Mouse (Mus musculus) adrenal gland (tissue): ENCODE data around the gene Bspry.
"Not testable (repeated sequence)": the region's sequence is repeated elsewhere in the genome, so short reads cannot be mapped to it uniquely, and the experiment has no call there.

Source experiments
- intact Hi-C: fragments of 180-260 bp; cut with DNase I; formaldehyde crosslinking; loops from one replicate; pipeline ENCODE4 v1.15.1; 2025
- long read RNA-seq, 2 experiments: library from polyadenylated mRNA; unstranded; transcript quantifications; one replicate each; pipeline ENCODE4 v2.0.0; 2020; ENCODE audit warnings: borderline replicate concordance in 1 of 2; ENCODE audit not compliant: insufficient replicate concordance in 1 of 2

Gene Bspry
- long read RNA-seq, experiment 1, partial matches to known transcripts: 1 of 4 reads
- long read RNA-seq, experiment 1, other reads (novel, unspliced or antisense): 0 of 4 reads
- long read RNA-seq, experiment 2, transcript Bspry-202 (6 exons, 2,167 nt): major isoform, 22 of 31 reads
- long read RNA-seq, experiment 2, partial matches to known transcripts: 1 of 31 reads
- long read RNA-seq, experiment 2, other reads (novel, unspliced or antisense): 5 of 31 reads

GRCm38 (mm10) chr4:62479937-62480708 is at the start of gene Bspry:
Bspry (plus strand) TSS chr4:62480053.
- intact Hi-C loops: no loop called here

DNA sequence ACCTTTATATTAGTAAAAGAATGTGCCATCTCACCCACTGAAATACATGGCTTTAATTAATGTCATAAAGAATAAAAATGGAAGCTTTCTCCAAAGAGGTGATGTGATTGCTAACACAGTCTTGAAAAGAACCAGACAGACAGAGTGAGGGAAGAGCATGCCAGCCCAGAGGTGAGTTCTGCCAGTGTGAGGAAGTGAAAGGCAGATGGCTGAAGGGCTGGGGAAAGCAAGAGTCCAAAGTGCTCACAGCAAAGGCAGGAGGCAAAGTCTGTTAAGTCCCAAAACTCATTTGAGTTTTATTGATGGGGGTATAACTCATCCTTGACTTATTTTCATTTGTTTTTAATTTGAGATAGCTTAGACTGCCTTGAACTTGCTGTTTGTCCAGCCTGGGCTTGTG is 49.2 kb upstream of the Bspry start:
- intact Hi-C loops: no loop called here

DNA sequence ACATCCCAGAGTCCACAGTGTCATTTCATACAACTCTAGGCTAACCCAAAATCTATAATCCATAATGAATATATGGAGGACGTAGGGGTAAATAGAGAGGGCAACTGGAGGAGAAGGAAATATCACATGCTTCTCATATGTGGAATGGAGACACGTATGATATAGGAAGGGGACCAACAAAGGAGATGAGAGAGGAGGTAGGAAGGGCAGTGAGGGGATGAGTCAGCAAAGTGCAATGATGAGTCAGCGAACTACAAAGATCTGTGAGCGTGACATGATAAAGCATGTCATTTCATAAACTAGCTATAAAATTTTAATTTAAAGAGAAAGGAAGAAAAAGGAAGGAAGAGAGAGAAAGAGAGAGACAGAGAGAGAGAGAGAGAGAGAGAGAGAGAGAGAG is 48.3 kb upstream of the Bspry start:
- intact Hi-C loops: no loop called here

DNA sequence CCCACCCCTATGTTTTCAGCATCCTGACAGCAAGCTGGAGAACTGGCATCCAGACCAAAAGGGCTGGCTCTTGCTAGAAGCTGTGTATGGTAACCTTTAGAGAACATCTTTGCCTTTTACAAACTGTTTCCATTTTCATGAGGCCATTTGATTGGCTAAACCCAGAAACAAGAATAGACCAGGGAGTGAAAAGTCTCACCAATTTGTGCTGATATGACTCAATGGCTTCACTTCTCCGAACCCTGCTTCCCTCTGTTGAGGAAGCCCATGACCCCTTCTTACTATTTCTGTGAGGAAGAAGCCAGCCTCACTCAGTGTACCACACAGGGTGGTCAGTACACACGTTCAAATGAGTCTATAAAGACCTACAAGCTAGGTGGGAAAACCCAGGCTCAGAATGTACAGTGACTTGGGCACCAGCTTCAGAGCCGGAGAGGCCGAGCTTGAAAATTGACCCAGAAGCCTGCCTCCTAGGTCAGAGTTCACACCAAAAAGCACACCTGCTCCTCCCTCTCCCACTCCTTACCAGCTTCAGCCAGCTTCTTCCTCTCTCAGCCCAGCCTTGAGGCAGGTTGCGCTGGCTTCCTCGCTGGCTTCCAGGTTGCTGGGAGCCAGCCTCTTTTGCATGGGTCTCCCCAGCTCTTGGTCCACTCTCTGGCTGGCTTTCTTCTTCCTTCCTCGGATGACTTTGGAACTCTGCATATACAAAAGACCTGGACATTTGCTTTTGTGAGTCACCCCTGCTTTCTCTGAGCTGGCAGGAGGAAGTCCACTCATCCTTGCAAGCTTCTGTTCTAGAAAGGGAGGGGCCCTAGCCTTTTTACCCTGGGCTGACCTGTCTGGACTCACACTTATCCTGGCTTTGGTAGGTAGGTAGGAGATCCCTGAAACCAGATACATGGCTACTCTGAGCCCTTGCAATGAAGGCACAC is 45.6 kb upstream of the Bspry start:
- intact Hi-C loops: no loop called here

- intact Hi-C loops: no loop called here
These were observed 44.8 kb upstream of the Bspry start, which contains the start of gene Rnf183 for GRCm38 (mm10) chr4:62435081-62435480. Rnf183 (minus strand) TSS chr4:62435252.

DNA sequence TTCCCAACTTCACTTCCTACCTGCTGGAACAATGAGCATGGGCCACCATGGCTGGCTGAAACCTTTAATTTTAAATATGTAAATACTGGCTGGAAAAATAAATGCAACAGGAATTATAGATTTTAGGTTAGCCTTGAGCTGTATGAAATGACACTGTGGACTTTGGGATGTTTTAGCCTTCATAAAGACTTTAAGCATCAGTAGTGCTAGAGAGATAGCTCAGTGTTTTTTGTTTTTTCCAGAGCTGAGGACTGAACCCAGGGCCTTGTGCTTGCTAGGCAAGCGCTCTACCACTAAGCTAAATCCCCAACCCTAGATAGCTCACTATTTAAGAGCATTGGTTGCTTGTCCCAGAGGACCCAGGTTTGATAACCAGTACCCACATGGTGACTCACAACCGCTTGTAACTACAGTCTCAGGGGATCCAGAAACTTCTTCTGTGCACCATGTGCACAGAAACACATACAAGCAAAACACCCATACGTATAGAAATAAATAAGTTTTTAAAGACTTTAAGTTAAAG is 42.5 kb upstream of the Bspry start:
- intact Hi-C loops: no loop called here

DNA sequence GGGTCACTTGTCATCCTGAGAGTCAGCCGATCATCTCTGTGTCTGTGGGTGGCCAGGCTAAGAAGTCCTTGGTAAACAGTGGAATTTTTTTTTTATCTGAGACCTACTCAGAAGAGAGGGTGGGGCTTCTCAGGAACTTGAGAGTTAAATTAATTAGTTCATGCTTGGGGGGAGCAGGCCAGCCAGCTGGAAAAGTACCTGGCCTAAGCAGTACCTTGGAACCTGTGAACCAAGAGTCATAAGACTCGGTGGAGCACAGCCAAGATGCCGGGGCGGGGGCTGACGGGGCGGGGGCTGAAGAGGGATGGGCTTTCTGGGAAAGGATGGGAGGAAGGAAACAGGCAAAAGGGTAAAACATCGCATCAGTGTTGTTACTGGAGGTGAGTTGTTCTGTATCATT is 42.0 kb upstream of the Bspry start:
- intact Hi-C loops: no loop called here

- intact Hi-C loops: no loop called here
These were observed 40.1 kb upstream of the Bspry start for GRCm38 (mm10) chr4:62439793-62440192.

DNA sequence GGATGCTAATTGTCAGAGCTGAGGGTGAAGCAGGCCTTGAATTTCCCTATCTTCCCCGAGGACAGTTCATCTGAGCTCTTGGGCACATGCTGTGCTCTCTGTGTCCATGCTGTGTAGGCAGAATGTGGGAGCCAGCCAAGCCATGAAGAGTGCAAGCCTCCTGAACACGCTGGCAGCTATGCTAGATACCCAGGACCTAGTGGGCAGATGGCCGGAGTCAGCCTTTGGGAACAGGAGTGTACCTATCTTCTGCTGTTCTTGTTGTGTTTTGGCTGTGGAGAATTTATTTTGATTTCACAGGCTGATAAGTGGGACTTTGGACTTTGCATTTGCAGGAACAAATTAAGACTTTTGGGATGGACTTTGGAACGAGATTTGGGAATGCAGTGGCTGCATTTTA is 39.3 kb upstream of the Bspry start:
- intact Hi-C loops: no loop called here

DNA sequence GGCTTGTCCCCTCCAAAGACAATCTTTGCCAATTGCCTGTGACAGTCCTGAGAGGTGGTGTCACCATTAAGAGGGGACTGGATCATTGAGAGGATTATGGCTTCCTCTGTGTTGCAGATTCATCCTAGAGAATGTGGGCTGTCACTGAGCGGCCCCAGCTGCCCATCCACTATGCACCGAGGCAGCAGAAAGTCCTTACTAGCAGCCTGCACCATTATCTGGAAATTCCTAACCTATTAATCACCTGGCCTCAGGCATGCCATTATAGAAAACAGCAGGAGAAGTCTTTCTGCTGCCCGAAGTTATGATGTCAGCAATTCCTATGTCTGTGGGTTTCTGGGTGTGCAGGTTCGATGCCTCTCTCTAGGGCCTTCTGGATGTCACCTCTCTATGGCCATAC is 38.9 kb upstream of the Bspry start:
- intact Hi-C loops: no loop called here

DNA sequence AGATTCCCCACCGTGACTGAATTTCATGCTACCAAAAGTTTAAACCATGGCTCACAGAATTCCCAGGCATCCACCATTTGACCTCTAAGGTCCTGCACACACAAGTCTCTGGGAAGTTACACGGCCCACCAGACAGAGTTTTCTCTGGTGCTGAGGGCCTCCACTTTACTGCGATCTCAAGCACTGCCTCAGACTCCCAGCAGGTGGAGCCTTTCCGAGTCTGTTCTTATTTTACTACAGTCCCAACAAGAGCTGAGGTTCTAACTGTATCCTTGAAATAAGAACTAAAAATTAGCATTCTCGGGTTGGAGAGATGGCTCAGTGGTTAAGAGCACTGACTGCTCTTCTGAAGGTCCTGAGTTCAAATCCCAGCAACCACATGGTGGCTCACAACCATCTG is 24.9 kb upstream of the Bspry start:
- intact Hi-C loops: loop anchor here (10.0 kb wide), 1 partner anchor 310 kb away; no protein-coding TSS in a partner anchor

DNA sequence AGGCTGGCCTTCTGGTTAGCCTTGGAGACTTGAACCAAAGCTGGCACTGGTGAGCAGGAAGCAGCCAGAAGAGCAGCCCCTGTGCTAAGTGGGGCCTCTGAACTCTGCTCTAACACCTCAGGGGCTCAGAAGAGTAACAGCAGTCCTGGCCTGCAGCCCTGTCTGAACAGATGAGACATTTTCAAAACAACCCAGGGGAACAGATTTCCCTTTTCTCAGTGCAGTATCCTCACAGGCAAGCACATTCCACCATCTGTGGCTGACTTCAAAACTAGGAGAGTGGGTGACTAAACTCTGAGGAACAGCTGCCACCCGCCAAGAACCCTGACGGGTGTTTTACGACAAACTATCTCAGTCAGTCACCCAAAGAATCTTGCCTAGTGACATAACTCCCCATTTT is 20.8 kb upstream of the Bspry start:
- intact Hi-C loops: loop anchor here (10.0 kb wide), 1 partner anchor 306 kb away; no protein-coding TSS in a partner anchor

DNA sequence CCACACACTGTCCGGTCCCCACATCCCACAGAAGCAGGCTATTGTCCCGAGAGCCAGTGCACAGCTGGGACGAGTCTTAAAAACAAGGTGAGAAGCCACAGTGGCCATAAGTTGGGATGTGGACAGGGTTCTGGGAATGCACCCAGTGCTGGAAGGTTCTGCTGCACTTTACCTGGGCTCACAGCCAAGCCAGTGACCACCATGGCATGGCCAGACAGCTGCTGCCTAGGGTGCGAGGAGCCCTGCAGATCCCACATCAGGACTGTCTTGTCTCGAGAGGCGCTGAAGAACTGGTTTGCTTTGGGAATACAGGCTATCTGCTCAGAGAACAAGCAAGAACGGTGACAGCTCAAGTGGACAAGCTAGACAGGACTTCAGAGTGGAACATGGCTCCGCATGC is 19.5 kb upstream of the Bspry start:
- intact Hi-C loops: loop anchor here (10.0 kb wide), 1 partner anchor 234 kb away; no protein-coding TSS in a partner anchor

DNA sequence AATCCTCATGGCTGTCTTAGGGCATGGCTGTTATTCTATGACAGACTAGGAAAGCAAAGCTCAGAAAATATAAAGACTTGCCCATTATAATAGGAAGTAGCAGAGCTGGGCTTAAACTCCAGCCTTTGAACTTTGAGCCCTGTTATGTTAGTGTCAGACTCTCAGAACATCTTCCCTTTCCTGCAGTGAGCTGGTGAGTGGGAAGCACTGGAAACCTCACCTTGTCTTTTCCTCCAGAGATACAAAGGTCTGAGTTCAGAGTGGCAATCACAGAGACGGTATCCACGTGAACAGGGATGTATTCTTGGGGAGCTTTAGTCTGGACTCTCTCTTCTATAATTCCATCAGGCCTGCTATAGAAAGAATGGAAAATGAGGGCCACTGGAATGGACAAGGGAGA is 16.7 kb upstream of the Bspry start:
- intact Hi-C loops: loop anchor here (10.0 kb wide), 1 partner anchor 232 kb away; no protein-coding TSS in a partner anchor

DNA sequence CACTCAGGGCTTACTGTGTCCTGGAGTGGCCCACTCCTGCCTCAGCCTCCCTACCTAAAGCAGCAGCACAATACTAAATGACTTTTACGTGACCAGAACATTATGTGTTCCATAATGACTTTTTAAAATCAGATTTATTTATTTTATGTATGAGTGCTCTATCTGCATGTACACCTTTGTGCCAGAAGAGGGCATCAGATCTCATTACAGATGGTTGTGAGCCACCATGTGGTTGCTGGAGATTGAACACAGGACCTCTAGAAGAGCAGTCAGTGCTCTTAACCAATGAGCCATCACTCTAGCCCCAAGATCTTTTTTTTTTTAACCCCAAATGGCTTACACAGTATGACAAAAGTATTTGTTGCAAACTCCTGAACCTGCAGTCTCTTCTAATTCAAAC is 11.7 kb upstream of the Bspry start:
- intact Hi-C loops: loop anchor here (10.0 kb wide), 1 partner anchor 227 kb away; no protein-coding TSS in a partner anchor

GRCm38 (mm10) chr4:62470598-62471051 is 9.2 kb upstream of the Bspry start, which contains the start of gene Wdr31:
Wdr31 (minus strand) TSS chr4:62470896.
- intact Hi-C loops: no loop called here

DNA sequence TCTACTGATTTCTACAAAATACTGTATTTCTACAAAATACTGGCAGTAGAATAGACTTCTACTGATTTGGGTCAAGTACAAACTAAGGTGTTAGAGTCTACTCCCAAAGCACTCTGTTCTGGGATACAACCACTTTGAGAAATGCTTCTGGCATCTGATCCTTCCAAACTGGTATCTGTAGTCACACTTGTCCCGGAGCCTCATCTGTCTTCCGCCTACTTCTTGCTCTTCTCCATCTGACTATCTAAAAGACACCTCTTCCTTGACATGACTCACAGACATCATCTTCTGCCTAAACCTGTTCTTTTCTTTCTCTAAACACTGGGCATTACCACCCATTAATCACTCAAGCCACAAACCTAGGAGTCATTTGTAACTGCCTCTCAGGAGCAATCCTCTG is 7.8 kb upstream of the Bspry start:
- intact Hi-C loops: no loop called here

GRCm38 (mm10) chr4:62475131-62475530 is 4.7 kb upstream of the Bspry start:
- intact Hi-C loops: no loop called here

GRCm38 (mm10) chr4:62475793-62476192 is 4.1 kb upstream of the Bspry start:
- intact Hi-C loops: no loop called here

- intact Hi-C loops: no loop called here
These were observed 2.2 kb upstream of the Bspry start for GRCm38 (mm10) chr4:62477542-62478244.

- intact Hi-C loops: not testable (repeated sequence)
These were observed 288 bp upstream of the Bspry start for GRCm38 (mm10) chr4:62479593-62479936.
